Mouse (Mus musculus) cortical plate, adult 2 months (tissue): ENCODE measurements at regions not wholly inside any gene's neighbourhood (a gene's known extent, or its start where the extent isn't known, plus 50 kb on each side); places are given as distances from the start of the nearest gene placed in this dataset.

Source experiments
- CTCF ChIP-seq: fragments of 200-500 bp; IDR thresholded peaks from 2 replicates; pipeline ENCODE4 v1.5.1; 2011; ENCODE audit warnings: mild to moderate bottlenecking, control low read depth, low read length; ENCODE audit not compliant: insufficient read depth; ENCODE audit errors: extremely low read depth
- POLR2A ChIP-seq: fragments of 200-500 bp; IDR thresholded peaks from 2 replicates; pipeline ENCODE4 v1.6.1; 2011; ENCODE audit warnings: mild to moderate bottlenecking, low read length, control low read depth; ENCODE audit not compliant: insufficient read depth; ENCODE audit errors: extremely low read depth

- no peak for TF ChIP-seq CTCF
- TF ChIP-seq POLR2A: no peak
Observed at GRCm38 (mm10) chr15:62822305-62822704, 1022.7 kb downstream of the Gsdmc2 start.
